Mouse (Mus musculus) embryonic facial prominence, embryonic 14.5 days (tissue): ENCODE measurements around the gene Gm266. TPM values are rescaled to one million over a fixed set of nuclear protein-coding genes. Genes with fewer than 3 reads are reported as not detected.

Source experiments
- ATAC-seq: fragments of 200-750 bp; cut with Nextera tagmentation; 2 replicates; pipeline ENCODE4 v1.8.0; 2017; ENCODE audit warnings: low read depth, moderate number of reproducible peaks, moderate TSS enrichment
- DNase-seq: peaks from one replicate; pipeline ENCODE4 v3.0.0-alpha.2; 2015; ENCODE audit warnings: low spot score
- H3K27ac ChIP-seq: fragments of 300-500 bp; sonication (generic); replicated peaks from 2 replicates; pipeline ENCODE4 v1.5.1; 2014; ENCODE audit warnings: low read depth, mild to moderate bottlenecking, low read length, moderate library complexity
- H3K27me3 ChIP-seq: fragments of 300-500 bp; sonication (generic); replicated peaks from 2 replicates; pipeline ENCODE4 v1.6.1; 2014; ENCODE audit warnings: low read length; ENCODE audit not compliant: control insufficient read depth, insufficient read depth
- H3K36me3 ChIP-seq: fragments of 300-500 bp; sonication (generic); 2 replicates; pipeline ENCODE4 v1.6.1; 2014; ENCODE audit warnings: low read length, mixed read lengths; ENCODE audit not compliant: control insufficient read depth, insufficient read depth
- H3K4me1 ChIP-seq: fragments of 300-500 bp; sonication (generic); 2 replicates; pipeline ENCODE4 v1.6.1; 2014; ENCODE audit warnings: antibody characterized with exemption, low read length; ENCODE audit not compliant: control insufficient read depth, insufficient read depth
- H3K4me2 ChIP-seq: fragments of 300-500 bp; sonication (generic); 2 replicates; pipeline ENCODE4 v1.6.1; 2014; ENCODE audit warnings: low read depth, mild to moderate bottlenecking, low read length, moderate library complexity, mixed read lengths
- H3K4me3 ChIP-seq: fragments of 300-500 bp; sonication (generic); 2 replicates; pipeline ENCODE4 v1.5.1; 2014; ENCODE audit warnings: low read depth, mild to moderate bottlenecking, low read length
- H3K9ac ChIP-seq: fragments of 300-500 bp; sonication (generic); 2 replicates; pipeline ENCODE4 v1.6.1; 2014; ENCODE audit warnings: low read depth, mild to moderate bottlenecking, low read length, moderate library complexity, mixed read lengths
- H3K9me3 ChIP-seq: fragments of 300-500 bp; sonication (generic); 2 replicates; pipeline ENCODE4 v1.6.1; 2016; ENCODE audit warnings: low read length; ENCODE audit not compliant: control insufficient read depth
- WGBS: fragments of 180-500 bp; shearing (Covaris S2); extraction: QIAGEN DNeasy Blood & Tissue Kit; methylation state at CpG from one replicate; pipeline ENCODE4 v1.1.7; 2014; 5-methylcytosine and 5-hydroxymethylcytosine counted together
- polyA plus RNA-seq: library from polyadenylated mRNA; unstranded; fragments of >200 nt; fragmentation: Nextera tagmentation; extraction: Ambion mirVana; gene quantifications from 2 replicates; pipeline ENCODE4 v1.2.1, GENCODE M21; 2014

The Gm266 gene
- 24.4 and 25.3 TPM in 2 replicates for polyA plus RNA-seq

- Histone ChIP-seq H3K4me3 (peak within 1 kb of the TSS; percentile 52), H3K36me3 (no peaks in the 10 kb centered on the region), H3K4me2 (peak within 1 kb of the TSS; percentile 94), H3K9ac (peak within 1 kb of the TSS; percentile 65), H3K27ac (peak within 1 kb of the TSS; percentile 49), H3K27me3 (peaks cover 23% of the 10 kb centered on the region), H3K4me1 (peaks cover 19% of the 10 kb centered on the region; the same call in 1 of the 2 replicates), H3K9me3 (no peaks in the 10 kb centered on the region)
- peak; percentile 88 for DNase-seq
- ATAC-seq = peak; percentile 89
- under 1% methylated on average over 19 of the region's 58 CpGs for WGBS
These were observed at the start of gene Gm266 for GRCm38 (mm10) chr12:111485652-111486306. Gm266 (minus strand) TSS chr12:111485823.

- no peak for ATAC-seq
- no peaks in the 10 kb centered on the region for H3K9me3 ChIP-seq
- H3K27me3 ChIP-seq = no peaks in the 10 kb centered on the region
- WGBS = 57% methylated on average over 6 of the region's 6 CpGs
- peaks cover 13% of the 10 kb centered on the region for H3K36me3 ChIP-seq
- H3K4me1 ChIP-seq = peaks cover 18% of the 10 kb centered on the region
- H3K4me2 ChIP-seq = no peak overlapping the region
- no peak overlapping the region for H3K4me3 ChIP-seq
- H3K9ac ChIP-seq = no peak overlapping the region
- no peak for DNase-seq
- H3K27ac ChIP-seq = no peak overlapping the region
These were observed 49.7 kb upstream of the Gm266 start for GRCm38 (mm10) chr12:111535281-111535680.

DNA sequence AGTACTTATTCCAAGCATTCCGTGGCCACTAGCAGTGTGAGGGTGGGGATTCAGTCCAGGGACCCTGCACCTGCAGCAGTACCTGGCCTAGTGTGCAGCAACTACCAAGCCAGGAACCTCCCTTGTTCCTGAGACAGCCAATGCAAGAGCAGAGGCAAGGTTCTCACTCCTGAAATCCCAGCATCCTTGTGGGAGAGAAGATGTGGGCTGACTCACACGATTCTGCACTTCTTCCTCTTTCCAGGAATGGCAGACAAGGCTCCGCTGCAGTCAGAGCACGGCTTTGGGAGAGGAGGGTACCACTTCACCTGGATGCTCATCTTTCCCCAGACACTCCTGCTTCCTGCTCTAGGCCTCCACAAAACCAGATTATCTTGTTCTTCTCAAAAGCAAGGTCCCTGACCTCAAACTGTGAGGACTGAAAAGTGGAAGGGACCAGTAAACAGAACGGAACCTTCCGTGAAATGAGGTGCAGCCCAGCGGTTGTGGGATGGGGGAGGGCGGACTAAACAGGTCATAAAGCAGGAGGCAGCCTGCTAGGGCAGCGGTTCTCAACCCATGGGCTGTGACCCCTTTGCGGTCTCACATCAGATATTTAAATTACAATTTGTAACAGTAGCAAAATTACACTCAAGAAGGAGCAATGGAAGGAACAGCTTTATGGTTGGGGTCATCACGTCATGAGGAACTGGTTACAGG, 47.6 kb upstream of the Gm266 start:
- no peak overlapping the region for H3K27ac ChIP-seq
- 55% methylated on average over 11 of the region's 11 CpGs for WGBS
- DNase-seq (no peak), ATAC-seq (no peak)
- no peak overlapping the region for H3K4me2 ChIP-seq
- no peaks in the 10 kb centered on the region for H3K9me3 ChIP-seq
- no peak overlapping the region for H3K4me3 ChIP-seq
- no peak overlapping the region for H3K9ac ChIP-seq
- no peaks in the 10 kb centered on the region for H3K27me3 ChIP-seq
- no peaks in the 10 kb centered on the region for H3K36me3 ChIP-seq
- H3K4me1 ChIP-seq = peaks cover 7% of the 10 kb centered on the region; the same call in 1 of the 2 replicates

- no peaks in the 10 kb centered on the region for H3K4me1 ChIP-seq
- no peaks in the 10 kb centered on the region for H3K36me3 ChIP-seq
- H3K27me3 ChIP-seq = no peaks in the 10 kb centered on the region
- ATAC-seq (no peak), DNase-seq (no peak)
- H3K9me3 ChIP-seq = no peaks in the 10 kb centered on the region
- no peak overlapping the region for H3K4me3 ChIP-seq
- H3K9ac ChIP-seq = no peak overlapping the region
- WGBS = 21% methylated on average over 8 of the region's 8 CpGs
- H3K27ac ChIP-seq = no peak overlapping the region
- H3K4me2 ChIP-seq = no peak overlapping the region
These were observed 43.6 kb upstream of the Gm266 start for GRCm38 (mm10) chr12:111529192-111529591.

- DNase-seq = no peak
- H3K4me1 ChIP-seq = no peaks in the 10 kb centered on the region
- H3K4me2 ChIP-seq = no peak overlapping the region
- WGBS = 63% methylated on average over 8 of the region's 8 CpGs
- no peaks in the 10 kb centered on the region for H3K9me3 ChIP-seq
- no peak overlapping the region for H3K9ac ChIP-seq
- no peaks in the 10 kb centered on the region for H3K36me3 ChIP-seq
- no peaks in the 10 kb centered on the region for H3K27me3 ChIP-seq
- no peak overlapping the region for H3K4me3 ChIP-seq
- no peak overlapping the region for H3K27ac ChIP-seq
- no peak for ATAC-seq
These were observed 42.1 kb upstream of the Gm266 start for GRCm38 (mm10) chr12:111527643-111528281.

DNA sequence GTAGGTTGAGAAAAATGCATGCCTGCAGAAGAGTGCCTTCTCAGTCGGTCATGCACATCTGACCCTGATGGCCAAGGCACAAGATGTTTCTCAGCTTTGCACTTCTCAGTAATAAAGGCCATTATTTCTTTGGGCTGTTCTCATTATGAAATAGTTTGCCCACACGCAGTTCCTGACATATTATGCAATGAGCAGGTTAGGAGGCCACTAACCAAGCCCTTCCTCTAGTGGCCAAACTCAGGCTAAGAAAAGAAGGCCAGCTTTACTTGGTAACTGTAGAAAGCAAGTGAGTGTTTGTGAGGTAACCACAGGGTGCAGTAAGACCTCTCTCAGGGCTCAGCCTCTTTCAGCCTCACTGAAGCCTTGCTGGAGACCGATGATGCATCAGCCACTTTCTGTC, 39.3 kb upstream of the Gm266 start:
- Histone ChIP-seq H3K9me3 (peaks cover 9% of the 10 kb centered on the region; the same call in 1 of the 2 replicates), H3K27me3 (no peaks in the 10 kb centered on the region), H3K27ac (no peak overlapping the region), H3K9ac (no peak overlapping the region), H3K36me3 (no peaks in the 10 kb centered on the region), H3K4me1 (no peaks in the 10 kb centered on the region), H3K4me3 (no peak overlapping the region), H3K4me2 (no peak overlapping the region)
- no peak for DNase-seq
- WGBS = 89% methylated on average over 3 of the region's 3 CpGs
- ATAC-seq = no peak

DNA sequence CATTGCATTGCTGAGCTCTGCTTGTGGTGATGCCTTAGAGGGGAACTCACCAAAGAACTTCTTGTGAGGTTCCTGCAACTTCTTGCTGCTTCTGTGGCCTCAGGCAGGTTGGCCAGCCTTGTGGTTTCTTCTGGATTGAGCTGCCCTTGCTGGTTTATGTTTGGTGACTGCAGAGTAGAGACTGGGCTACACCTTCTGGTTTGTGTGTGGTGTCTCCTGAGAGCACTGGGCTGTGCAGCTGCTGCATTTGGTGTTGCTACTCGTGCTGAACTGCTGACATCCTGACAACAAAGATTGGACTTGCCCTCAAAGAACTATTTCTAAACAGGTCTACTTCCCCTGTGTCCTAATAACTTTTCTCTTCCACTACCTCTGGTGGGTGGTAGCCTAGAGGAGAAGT, 38.8 kb upstream of the Gm266 start:
- H3K27me3 ChIP-seq = no peaks in the 10 kb centered on the region
- no peak overlapping the region for H3K4me2 ChIP-seq
- no peaks in the 10 kb centered on the region for H3K4me1 ChIP-seq
- no peak for ATAC-seq
- DNase-seq = no peak
- H3K9ac ChIP-seq = no peak overlapping the region
- 67% methylated on average over 1 of the region's 1 CpGs for WGBS
- H3K9me3 ChIP-seq = peaks cover 9% of the 10 kb centered on the region; the same call in 1 of the 2 replicates
- no peak overlapping the region for H3K4me3 ChIP-seq
- H3K36me3 ChIP-seq = no peaks in the 10 kb centered on the region
- H3K27ac ChIP-seq = no peak overlapping the region

- Histone ChIP-seq H3K27me3 (no peaks in the 10 kb centered on the region), H3K9me3 (peaks cover 9% of the 10 kb centered on the region; the same call in 1 of the 2 replicates), H3K4me1 (no peaks in the 10 kb centered on the region), H3K36me3 (no peaks in the 10 kb centered on the region), H3K4me2 (no peak overlapping the region), H3K4me3 (no peak overlapping the region), H3K27ac (no peak overlapping the region), H3K9ac (no peak overlapping the region)
- no peak for DNase-seq
- WGBS = 79% methylated on average over 2 of the region's 2 CpGs
- ATAC-seq = no peak
These were observed 35.4 kb upstream of the Gm266 start for GRCm38 (mm10) chr12:111520994-111521393.
